Mouse (Mus musculus): ENCODE results near the gene Mzf1.

GRCm38 (mm10) chr7:13014275-13014839, 40.2 kb downstream of the Mzf1 start:
- no peak for TF ChIP-seq GATA1 (IDR thresholded peaks at IDR 0.05; ENCODE audit: low read length)
- TF ChIP-seq TAL1 (IDR thresholded peaks at IDR 0.05; ENCODE audit: low read length): no peak

All from erythroblast, embryonic 14.5 days (primary cell).